Comparison of ENCODE assay signal across 8 mouse cellular contexts in the genomic region with DNA sequence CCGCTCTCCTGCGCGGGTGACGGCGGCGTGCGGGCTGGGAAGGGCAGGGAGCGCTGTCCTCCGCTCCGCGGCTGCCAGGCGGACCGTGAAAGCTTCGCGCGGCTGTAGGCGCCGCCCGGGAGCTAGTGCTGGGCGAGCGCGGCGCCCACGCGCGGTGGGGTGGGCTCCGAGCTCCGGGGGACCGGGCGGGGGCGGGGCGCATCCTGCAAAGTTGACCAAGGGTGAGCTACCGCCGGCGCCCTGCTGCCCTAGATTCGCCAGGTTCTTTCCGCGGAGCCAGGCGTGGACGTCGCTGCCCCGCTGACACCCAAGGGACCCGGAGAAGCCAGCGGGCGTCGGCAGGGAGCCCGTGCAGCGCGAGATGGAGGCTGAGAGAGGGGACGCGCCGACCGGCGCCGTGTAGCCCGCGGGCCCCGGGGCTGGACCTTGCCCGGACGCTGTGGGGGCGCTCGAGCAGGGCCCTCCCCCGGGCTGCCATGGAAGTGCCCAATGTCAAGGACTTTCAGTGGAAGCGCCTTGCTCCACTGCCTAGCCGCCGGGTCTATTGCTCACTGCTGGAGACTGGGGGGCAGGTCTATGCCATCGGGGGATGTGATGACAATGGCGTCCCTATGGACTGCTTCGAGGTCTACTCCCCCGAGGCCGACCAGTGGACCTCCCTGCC. TPM values are rescaled to one million over a fixed set of nuclear protein-coding genes. Genes with fewer than 3 reads are reported as not detected.
DNase-seq lines count a peak whose midpoint lies in the region; ATAC-seq and TF ChIP-seq lines count a peak whose summit lies in the region.

No protein-coding gene starts in this region.

- ATAC-seq in heart, embryonic 15.5 days (replicated peaks; ENCODE audit: insufficient number of reproducible peaks, insufficient read depth, low FRiP score, low read depth) = peak; percentile 23; the same call in 1 of the 2 replicates
- peak; percentile 61 for ATAC-seq in stomach, postnatal 0 days (ENCODE audit: low FRiP score, low TSS enrichment)
- ATAC-seq in megakaryocyte-erythroid progenitor cell, adult 5-6 weeks (replicated peaks; ENCODE audit: low FRiP score, low TSS enrichment, poor library complexity, severe bottlenecking) = no peak

- H3K27ac ChIP-seq in heart, embryonic 15.5 days = no peak overlapping the region
- peak overlapping the region; percentile 91 for H3K27ac ChIP-seq in midbrain, embryonic 10.5 days (replicated peaks)
- no peak overlapping the region for H3K27ac ChIP-seq in stomach, postnatal 0 days (replicated peaks)

- peak overlapping the region; percentile 100 for H3K4me2 ChIP-seq in heart, embryonic 15.5 days
- peak overlapping the region; percentile 95 for H3K4me2 ChIP-seq in stomach, postnatal 0 days (replicated peaks; ENCODE audit: low read depth)

- peak; percentile 9; the same call in 1 of the 2 replicates for TF ChIP-seq CTCF in stomach, postnatal 0 days (IDR thresholded peaks at IDR 0.05; ENCODE audit: low read depth)

- H3K9ac ChIP-seq in heart, embryonic 15.5 days = peak overlapping the region; percentile 65
- H3K9ac ChIP-seq in stomach, postnatal 0 days (ENCODE audit: low read length) = peak overlapping the region; percentile 56

- H3K4me3 ChIP-seq in heart, embryonic 15.5 days = peak overlapping the region; percentile 64
- peak overlapping the region; percentile 79 for H3K4me3 ChIP-seq in midbrain, embryonic 10.5 days
- peak overlapping the region; percentile 52 for H3K4me3 ChIP-seq in stomach, postnatal 0 days (ENCODE audit: low read depth, low read length)

- DNase-seq in thymus, postnatal 14 days = peak; percentile 14
- DNase-seq in thymus, postnatal 0 days (ENCODE audit: low spot score) = no peak
- DNase-seq in cerebellum, postnatal 14 days = peak; percentile 66 to 67
- peak; percentile 67 for DNase-seq in kidney, postnatal 14 days
- peak; percentile 68 for DNase-seq in midbrain, embryonic 10.5 days (ENCODE audit: low spot score)
- DNase-seq in stomach, postnatal 0 days (ENCODE audit: low spot score) = peak; percentile 47

- no peaks in the 10 kb centered on the region for H3K36me3 ChIP-seq in heart, embryonic 15.5 days
- H3K36me3 ChIP-seq in midbrain, embryonic 10.5 days = no peaks in the 10 kb centered on the region
- no peaks in the 10 kb centered on the region for H3K36me3 ChIP-seq in stomach, postnatal 0 days (ENCODE audit: control insufficient read depth, insufficient read depth, low read length)

- H3K9me3 ChIP-seq in heart, embryonic 15.5 days (replicated peaks) = no peaks in the 10 kb centered on the region
- no peaks in the 10 kb centered on the region for H3K9me3 ChIP-seq in midbrain, embryonic 10.5 days (replicated peaks)
- no peaks in the 10 kb centered on the region for H3K9me3 ChIP-seq in stomach, postnatal 0 days (ENCODE audit: control insufficient read depth, low read length)

- WGBS in heart, embryonic 15.5 days = 2% methylated on average over 71 of the region's 71 CpGs
- WGBS in midbrain, embryonic 10.5 days = 1% methylated on average over 71 of the region's 71 CpGs
- WGBS in stomach, postnatal 0 days = 2% methylated on average over 39 of the region's 71 CpGs

- TF ChIP-seq EP300 in stomach, postnatal 0 days (optimal IDR thresholded peaks at IDR 0.05) = no peak

- H3K27me3 ChIP-seq in heart, embryonic 15.5 days = peaks cover 59% of the 10 kb centered on the region
- H3K27me3 ChIP-seq in midbrain, embryonic 10.5 days (ENCODE audit: low read depth, poor library complexity, severe bottlenecking) = peaks cover 78% of the 10 kb centered on the region
- H3K27me3 ChIP-seq in stomach, postnatal 0 days (ENCODE audit: control insufficient read depth, insufficient read depth, low read length) = no peaks in the 10 kb centered on the region

- peaks cover 20% of the 10 kb centered on the region for H3K4me1 ChIP-seq in heart, embryonic 15.5 days (replicated peaks)
- peaks cover 78% of the 10 kb centered on the region for H3K4me1 ChIP-seq in midbrain, embryonic 10.5 days
- H3K4me1 ChIP-seq in stomach, postnatal 0 days (replicated peaks; ENCODE audit: control insufficient read depth, insufficient read depth) = 0 out of 2 replicates have a peak, but pooled peaks cover 5% of the 10 kb centered on the region

RNA-seq across cellular contexts. Expression of a gene that starts 0.5 kb away (rescaled TPM):
- polyA plus RNA-seq in thymus, postnatal 0 days (2015; fragmentation: Nextera tagmentation; extraction: Ambion mirVana) = 3.6 and 4.5 TPM in 2 replicates
- 0.33 and 0.68 TPM in 2 replicates for polyA plus RNA-seq in heart, embryonic 15.5 days (2015; fragmentation: Nextera tagmentation; extraction: Ambion mirVana)
- polyA plus RNA-seq in midbrain, embryonic 10.5 days (2016; fragmentation: Nextera tagmentation; extraction: Ambion mirVana) = 1.4 and 2.8 TPM in 2 replicates
- 0.31 and 0.34 TPM in 2 replicates for polyA plus RNA-seq in stomach, postnatal 0 days (2015; fragmentation: Nextera tagmentation; extraction: Ambion mirVana)
- total RNA-seq in megakaryocyte-erythroid progenitor cell, adult 5-6 weeks (2014; fragmentation: Nextera tagmentation) = not detected in 2 replicates
- total RNA-seq in megakaryocyte-erythroid progenitor cell, adult 5-6 weeks (2017) = not detected in 2 replicates

RNA-seq across cellular contexts. Expression of a gene that starts 17.0 kb away (rescaled TPM):
- 1.7 and 2.2 TPM in 2 replicates for polyA plus RNA-seq in thymus, postnatal 0 days (2015; fragmentation: Nextera tagmentation; extraction: Ambion mirVana)
- 3.0 and 3.7 TPM in 2 replicates for polyA plus RNA-seq in heart, embryonic 15.5 days (2015; fragmentation: Nextera tagmentation; extraction: Ambion mirVana)
- 87.1 and 101 TPM in 2 replicates for polyA plus RNA-seq in midbrain, embryonic 10.5 days (2016; fragmentation: Nextera tagmentation; extraction: Ambion mirVana)
- 4.5 and 6.2 TPM in 2 replicates for polyA plus RNA-seq in stomach, postnatal 0 days (2015; fragmentation: Nextera tagmentation; extraction: Ambion mirVana)
- total RNA-seq in megakaryocyte-erythroid progenitor cell, adult 5-6 weeks (2014; fragmentation: Nextera tagmentation) = 3.7 and 4.9 TPM in 2 replicates
- 0.70 and 4.4 TPM in 2 replicates for total RNA-seq in megakaryocyte-erythroid progenitor cell, adult 5-6 weeks (2017)

Comparison
In these comparisons a context has a peak if more than half of its experiments do, and no peak if none do; other contexts are left out.
1. RNA of a gene that starts 17.0 kb away (polyA plus RNA-seq): 87.1 to 101 TPM in midbrain, embryonic 10.5 days; 4.5 to 6.2 TPM in stomach, postnatal 0 days, 3.0 to 3.7 TPM in heart, embryonic 15.5 days and 1.7 to 2.2 TPM in thymus, postnatal 0 days; every median in the first group is over 10 times any median in the second.
2. Peak in every context shown above with its lines, with median percentiles within 50 percentile points of each other: H3K4me3 ChIP-seq.